Mouse (Mus musculus) MEL (cell line): ENCODE data around the gene Psat1. TPM values are rescaled to one million over a fixed set of nuclear protein-coding genes. Genes with fewer than 3 reads are reported as not detected.

Experiments
- DNase-seq: peaks from one replicate; pipeline ENCODE4 v3.0.0; 2011; ENCODE audit warnings: low read depth, low spot score
- H3K27ac ChIP-seq: 2 replicates; pipeline ENCODE4 v1.5.1; 2012; ENCODE audit warnings: low read depth, mild to moderate bottlenecking, control low read depth, low read length, moderate library complexity; ENCODE audit not compliant: control insufficient read depth
- H3K27me3 ChIP-seq, 2 experiments: fragments of 150-350 bp in 1 of 2; sonication (generic) in 1 of 2; 2 replicates each; pipeline ENCODE4 v1.6.1; 2012; ENCODE audit warnings: low read length in 2 of 2, mild to moderate bottlenecking in 2 of 2, improper control_type of control experiment in 1 of 2, moderate library complexity in 1 of 2; ENCODE audit not compliant: insufficient read depth in 2 of 2, control insufficient read depth in 1 of 2
- H3K36me3 ChIP-seq, 2 experiments: 2 replicates each; pipeline ENCODE4 v1.6.1; 2012 to 2014; ENCODE audit warnings: low read length in 2 of 2, improper control_type of control experiment in 1 of 2, inconsistent platforms in 1 of 2, mild to moderate bottlenecking in 1 of 2; ENCODE audit not compliant: insufficient read depth in 2 of 2, control insufficient read depth in 1 of 2
- H3K4me1 ChIP-seq, 2 experiments: fragments of 150-350 bp in 1 of 2; sonication (generic) in 1 of 2; 2 replicates each; pipeline ENCODE4 v1.6.1; 2012; ENCODE audit warnings: low read length in 2 of 2, improper control_type of control experiment in 1 of 2, mild to moderate bottlenecking in 1 of 2; ENCODE audit not compliant: insufficient read depth in 2 of 2, control insufficient read depth in 1 of 2
- H3K4me3 ChIP-seq, 2 experiments: fragments of 150-350 bp in 1 of 2; sonication (generic) in 1 of 2; 2 replicates each; pipeline ENCODE4 v1.5.1; 2012; ENCODE audit warnings: low read depth in 2 of 2, low read length in 2 of 2, mild to moderate bottlenecking in 2 of 2, moderate library complexity in 2 of 2, control low read depth in 1 of 2, improper control_type of control experiment in 1 of 2; ENCODE audit not compliant: control insufficient read depth in 1 of 2, insufficient read depth in 1 of 2
- H3K79me2 ChIP-seq: 2 replicates; pipeline ENCODE4 v1.6.1; 2012; ENCODE audit warnings: mild to moderate bottlenecking, low read length, moderate library complexity; ENCODE audit not compliant: control insufficient read depth, poor library complexity, insufficient read depth
- H3K9ac ChIP-seq: 2 replicates; pipeline ENCODE4 v1.6.1; 2012; ENCODE audit warnings: low read depth, mild to moderate bottlenecking, control low read depth, low read length, moderate library complexity; ENCODE audit not compliant: control insufficient read depth, poor library complexity, severe bottlenecking
- H3K9me3 ChIP-seq: fragments of 150-350 bp; sonication (generic); replicated peaks from 2 replicates; pipeline ENCODE4 v1.6.1; 2012; ENCODE audit warnings: mild to moderate bottlenecking, low read length, improper control_type of control experiment, moderate library complexity; ENCODE audit not compliant: insufficient read depth
- BHLHE40 ChIP-seq: IDR thresholded peaks from 2 replicates; pipeline ENCODE4 v1.6.1; 2012; ENCODE audit warnings: low read depth, mild to moderate bottlenecking, inconsistent platforms, low read length, improper control_type of control experiment, borderline replicate concordance
- CHD1 ChIP-seq: IDR thresholded peaks from 2 replicates; pipeline ENCODE4 v1.6.1; 2012; ENCODE audit warnings: low read depth, mild to moderate bottlenecking, inconsistent platforms, low read length, improper control_type of control experiment
- CHD2 ChIP-seq: IDR thresholded peaks from 2 replicates; pipeline ENCODE4 v1.6.1; 2011; ENCODE audit warnings: low read length, improper control_type of control experiment
- CTCF ChIP-seq, 3 experiments: IDR thresholded peaks in 2 of 3; conservative IDR thresholded peaks in 1 of 3; 2 replicates each; pipeline ENCODE4 v1.5.1; 2011 to 2012; ENCODE audit warnings: low read length in 3 of 3, low read depth in 2 of 3, mild to moderate bottlenecking in 2 of 3, improper control_type of control experiment in 1 of 3, inconsistent platforms in 1 of 3, mixed read lengths in 1 of 3, moderate library complexity in 1 of 3; ENCODE audit not compliant: control insufficient read depth in 1 of 3, insufficient read depth in 1 of 3, poor library complexity in 1 of 3, severe bottlenecking in 1 of 3
- E2F4 ChIP-seq: IDR thresholded peaks from 2 replicates; pipeline ENCODE4 v1.6.1; 2011; ENCODE audit warnings: low read depth, low read length, improper control_type of control experiment, borderline replicate concordance
- ELF1 ChIP-seq: IDR thresholded peaks from 2 replicates; pipeline ENCODE4 v1.6.1; 2014; ENCODE audit warnings: low read depth, mild to moderate bottlenecking, inconsistent platforms, low read length, improper control_type of control experiment, moderate library complexity
- EP300 ChIP-seq, 2 experiments: IDR thresholded peaks; 2 replicates each; pipeline ENCODE4 v1.6.1; 2011; ENCODE audit warnings: improper control_type of control experiment in 2 of 2, low read length in 2 of 2, low read depth in 1 of 2, mild to moderate bottlenecking in 1 of 2
- ETS1 ChIP-seq: IDR thresholded peaks from 2 replicates; pipeline ENCODE4 v1.6.1; 2012; ENCODE audit warnings: low read depth, mild to moderate bottlenecking, inconsistent platforms, low read length, improper control_type of control experiment, moderate library complexity
- GABPA ChIP-seq: IDR thresholded peaks from 2 replicates; pipeline ENCODE4 v1.6.1; 2012; ENCODE audit warnings: low read depth, mild to moderate bottlenecking, inconsistent platforms, low read length, improper control_type of control experiment, moderate library complexity
- GATA1 ChIP-seq: IDR thresholded peaks from 2 replicates; pipeline ENCODE4 v1.6.1; 2011; ENCODE audit warnings: low read depth, low read length, improper control_type of control experiment
- HCFC1 ChIP-seq: IDR thresholded peaks from 2 replicates; pipeline ENCODE4 v1.6.1; 2012; ENCODE audit warnings: low read depth, mild to moderate bottlenecking, inconsistent platforms, low read length, improper control_type of control experiment, moderate library complexity
- JUND ChIP-seq: IDR thresholded peaks from 2 replicates; pipeline ENCODE4 v1.6.1; 2011; ENCODE audit warnings: low read depth, mild to moderate bottlenecking, improper control_type of control experiment, low read length
- KAT2A ChIP-seq: conservative IDR thresholded peaks from 2 replicates; pipeline ENCODE4 v1.6.1; 2012; ENCODE audit warnings: low read depth, low read length, improper control_type of control experiment, inconsistent platforms
- MAFK ChIP-seq: IDR thresholded peaks from 2 replicates; pipeline ENCODE4 v1.6.1; 2011; ENCODE audit warnings: low read depth, mild to moderate bottlenecking, low read length, improper control_type of control experiment, borderline replicate concordance
- MAZ ChIP-seq: IDR thresholded peaks from 2 replicates; pipeline ENCODE4 v1.6.1; 2012; ENCODE audit warnings: low read depth, mild to moderate bottlenecking, inconsistent platforms, low read length, improper control_type of control experiment
- MEF2A ChIP-seq: IDR thresholded peaks from 2 replicates; pipeline ENCODE4 v1.6.1; 2014; ENCODE audit warnings: low read depth, mild to moderate bottlenecking, inconsistent platforms, low read length, improper control_type of control experiment; ENCODE audit not compliant: poor library complexity, insufficient replicate concordance, severe bottlenecking; ENCODE audit errors: extremely low read depth
- MXI1 ChIP-seq: IDR thresholded peaks from 2 replicates; pipeline ENCODE4 v1.6.1; 2011; ENCODE audit warnings: mild to moderate bottlenecking, low read depth, low read length, improper control_type of control experiment
- MYB ChIP-seq: IDR thresholded peaks from 2 replicates; pipeline ENCODE4 v1.6.1; 2011; ENCODE audit warnings: mild to moderate bottlenecking, low read depth, low read length, improper control_type of control experiment
- NELFE ChIP-seq: IDR thresholded peaks from 2 replicates; pipeline ENCODE4 v1.6.1; 2011; ENCODE audit warnings: low read depth, low read length, improper control_type of control experiment
- NRF1 ChIP-seq: IDR thresholded peaks from 2 replicates; pipeline ENCODE4 v1.6.1; 2014; ENCODE audit warnings: low read depth, mild to moderate bottlenecking, inconsistent platforms, low read length, improper control_type of control experiment, moderate library complexity; ENCODE audit not compliant: poor library complexity, insufficient read depth, severe bottlenecking
- POLR2A ChIP-seq, 2 experiments: IDR thresholded peaks; 2 replicates each; pipeline ENCODE4 v1.6.1; 2011 to 2012; ENCODE audit warnings: low read length in 2 of 2, mild to moderate bottlenecking in 2 of 2, control low read depth in 1 of 2, improper control_type of control experiment in 1 of 2, low read depth in 1 of 2, moderate library complexity in 1 of 2; ENCODE audit not compliant: control insufficient read depth in 1 of 2, insufficient read depth in 1 of 2, poor library complexity in 1 of 2
- POLR2AphosphoS2 ChIP-seq: IDR thresholded peaks from 2 replicates; pipeline ENCODE4 v1.6.1; 2011; ENCODE audit warnings: low read length, improper control_type of control experiment
- POLR2AphosphoS5 ChIP-seq: IDR thresholded peaks from 2 replicates; pipeline ENCODE4 v1.6.1; 2012; ENCODE audit warnings: low read depth, borderline replicate concordance, mild to moderate bottlenecking, inconsistent platforms, low read length, moderate library complexity, mixed read lengths
- RAD21 ChIP-seq: IDR thresholded peaks from 2 replicates; pipeline ENCODE4 v1.6.1; 2011; ENCODE audit warnings: mild to moderate bottlenecking, low read depth, low read length, improper control_type of control experiment
- RCOR1 ChIP-seq: IDR thresholded peaks from 2 replicates; pipeline ENCODE4 v1.6.1; 2012; ENCODE audit warnings: low read depth, mild to moderate bottlenecking, inconsistent platforms, low read length, improper control_type of control experiment
- SIN3A ChIP-seq: IDR thresholded peaks from 2 replicates; pipeline ENCODE4 v1.6.1; 2012; ENCODE audit warnings: low read length, improper control_type of control experiment, inconsistent platforms
- SMC3 ChIP-seq: IDR thresholded peaks from 2 replicates; pipeline ENCODE4 v1.6.1; 2011; ENCODE audit warnings: low read depth, low read length, improper control_type of control experiment
- TAL1 ChIP-seq: IDR thresholded peaks from 2 replicates; pipeline ENCODE4 v1.6.1; 2012; ENCODE audit warnings: mild to moderate bottlenecking, inconsistent platforms, low read length, moderate library complexity, mixed read lengths
- TBP ChIP-seq: IDR thresholded peaks from 2 replicates; pipeline ENCODE4 v1.8.0; 2011; ENCODE audit warnings: low read depth, low read length, improper control_type of control experiment
- TCF12 ChIP-seq: IDR thresholded peaks from 2 replicates; pipeline ENCODE4 v1.6.1; 2014; ENCODE audit warnings: low read depth, mild to moderate bottlenecking, inconsistent platforms, low read length, improper control_type of control experiment, moderate library complexity
- UBTF ChIP-seq: IDR thresholded peaks from 2 replicates; pipeline ENCODE4 v1.6.1; 2012; ENCODE audit warnings: low read depth, mild to moderate bottlenecking, inconsistent platforms, low read length, improper control_type of control experiment, moderate library complexity, borderline replicate concordance; ENCODE audit not compliant: insufficient read depth
- USF1 ChIP-seq: IDR thresholded peaks from 2 replicates; pipeline ENCODE4 v1.6.1; 2014; ENCODE audit warnings: low read depth, mild to moderate bottlenecking, inconsistent platforms, low read length, improper control_type of control experiment, moderate library complexity
- USF2 ChIP-seq, 2 experiments: IDR thresholded peaks; 2 replicates each; pipeline ENCODE4 v1.6.1; 2011 to 2012; ENCODE audit warnings: improper control_type of control experiment in 2 of 2, low read length in 2 of 2, borderline replicate concordance in 1 of 2, inconsistent platforms in 1 of 2, low read depth in 1 of 2, mild to moderate bottlenecking in 1 of 2; ENCODE audit not compliant: insufficient read depth in 1 of 2
- ZC3H11A ChIP-seq: IDR thresholded peaks from 2 replicates; pipeline ENCODE4 v1.6.1; 2012; ENCODE audit warnings: low read depth, mild to moderate bottlenecking, inconsistent platforms, low read length, improper control_type of control experiment
- ZKSCAN1 ChIP-seq: IDR thresholded peaks from 2 replicates; pipeline ENCODE4 v1.6.1; 2012; ENCODE audit warnings: low read depth, mild to moderate bottlenecking, inconsistent platforms, low read length, improper control_type of control experiment, moderate library complexity
- ZMIZ1 ChIP-seq: IDR thresholded peaks from 2 replicates; pipeline ENCODE4 v1.6.1; 2012; ENCODE audit warnings: low read depth, mild to moderate bottlenecking, inconsistent platforms, low read length, improper control_type of control experiment, moderate library complexity
- ZNF384 ChIP-seq: IDR thresholded peaks from 2 replicates; pipeline ENCODE4 v1.6.1; 2012; ENCODE audit warnings: low read depth, mild to moderate bottlenecking, inconsistent platforms, low read length, improper control_type of control experiment
- polyA plus RNA-seq, 2 experiments: library from polyadenylated mRNA; stranded (reverse) in 1 of 2; unstranded in 1 of 2; fragments of >175 nt in 1 of 2; fragments of >200 nt in 1 of 2; gene quantifications; 2 replicates each; pipeline versions ENCODE4 v1.2.1 to v1.2.4; 2012; ENCODE audit warnings: low replicate concordance in 2 of 2, low read depth in 1 of 2; ENCODE audit not compliant: insufficient read length in 2 of 2, insufficient read depth in 1 of 2, missing spikeins in 1 of 2
- total RNA-seq: library from RNA; depleted of rRNA; stranded (reverse); fragments of 300-350 nt; gene quantifications from 2 replicates; pipeline ENCODE4 v1.2.3, GENCODE M21; 2012

Gene Psat1
- total and polyA plus RNA-seq, 3 experiments: 201 to 552 (median 484) TPM

DNA sequence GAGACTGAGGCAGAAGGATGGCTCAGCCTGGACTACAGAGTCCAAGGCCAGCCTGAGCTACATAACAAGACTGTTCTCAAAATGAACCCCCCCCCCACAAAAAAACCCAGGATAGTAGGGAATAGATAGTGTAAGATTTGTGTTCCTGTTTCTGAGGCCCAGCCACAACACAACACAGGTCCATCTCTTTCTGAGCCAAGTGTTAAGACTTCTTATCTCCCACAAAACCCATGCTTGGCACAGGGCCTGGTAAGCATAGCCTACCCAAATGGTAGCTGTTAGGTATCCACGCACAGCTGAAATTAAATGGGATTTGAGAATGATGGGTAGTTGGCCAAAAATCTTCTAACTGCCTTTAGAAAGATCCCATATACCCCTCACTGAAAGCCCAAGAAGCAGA, 36.6 kb downstream of the Psat1 start:
- H3K9ac ChIP-seq: no peak overlapping the region
- no peaks in the 10 kb centered on the region for H3K79me2 ChIP-seq
- H3K27me3 ChIP-seq: no peaks in the 10 kb centered on the region
- peak; percentile 87 for DNase-seq
- H3K9me3 ChIP-seq: no peaks in the 10 kb centered on the region
- peak overlapping the region; percentile 18 for H3K27ac ChIP-seq
- peaks cover 6 to 20% of the 10 kb centered on the region in 2 experiments for H3K4me1 ChIP-seq
- no peak overlapping the region for H3K4me3 ChIP-seq
- peaks cover 30 to 38% of the 10 kb centered on the region in 2 experiments for H3K36me3 ChIP-seq
- TF ChIP-seq ZC3H11A (no peak), MEF2A (no peak), TAL1 (no peak; the same call in 1 of the 2 replicates), ZKSCAN1 (no peak), SMC3 (no peak), CHD2 (no peak), TBP (no peak), MAZ (peak; percentile 56), RCOR1 (peak; percentile 95), USF1 (no peak), NELFE (no peak), TCF12 (peak; percentile 75), GATA1 (peak; percentile 90), USF2 (IDR thresholded peaks at IDR 0.05; ENCODE audit: borderline replicate concordance in 1 of 2, insufficient read depth in 1 of 2, low read depth in 1 of 2, low read length in 2 of 2) (no peak), ZNF384 (no peak), GABPA (no peak), UBTF (no peak), HCFC1 (no peak), CHD1 (no peak), MYB (0 out of 2 replicates have a peak, but pooled peaks have one; percentile 32), MXI1 (peak; percentile 54), CTCF (IDR thresholded peaks at IDR 0.05 in 2 of 3, conservative IDR thresholded peaks at IDR 0.05 in 1 of 3; ENCODE audit: control insufficient read depth in 1 of 3, insufficient read depth in 1 of 3, low read depth in 2 of 3, low read length in 3 of 3, poor library complexity in 1 of 3, severe bottlenecking in 1 of 3) (no peak), POLR2AphosphoS5 (no peak), BHLHE40 (peak; percentile 55; the same call in 1 of the 2 replicates), KAT2A (peak; percentile 39; the same call in 1 of the 2 replicates), ZMIZ1 (0 out of 2 replicates have a peak, but pooled peaks have one; percentile 23), NRF1 (no peak), ELF1 (peak; percentile 22; the same call in 1 of the 2 replicates), POLR2A (IDR thresholded peaks at IDR 0.05; ENCODE audit: control insufficient read depth in 1 of 2, insufficient read depth in 1 of 2, low read depth in 1 of 2, low read length in 2 of 2, poor library complexity in 1 of 2) (no peak), MAFK (peak; percentile 57; the same call in 1 of the 2 replicates), JUND (0 out of 2 replicates have a peak, but pooled peaks have one; percentile 37), SIN3A (peak; percentile 43; the same call in 1 of the 2 replicates), RAD21 (no peak), E2F4 (no peak), POLR2AphosphoS2 (no peak), EP300 (IDR thresholded peaks at IDR 0.05; ENCODE audit: low read depth in 1 of 2, low read length in 2 of 2) (peak; percentile 74 to 89), ETS1 (peak; percentile 84)
